Mouse (Mus musculus) erythroblast, embryonic 14.5 days (primary cell): ENCODE data around the gene Vps33b.

Experiments
- GATA1 ChIP-seq: IDR thresholded peaks from 2 replicates; pipeline ENCODE4 v1.6.1; 2012; ENCODE audit warnings: low read length, inconsistent platforms, mixed read lengths
- TAL1 ChIP-seq: IDR thresholded peaks from 3 replicates; pipeline ENCODE4 v1.6.1; 2012; ENCODE audit warnings: low read length, inconsistent platforms, mixed read lengths

GRCm38 (mm10) chr7:80339793-80340628 lies 70.6 kb downstream of the Vps33b start:
- TF ChIP-seq TAL1 (no peak), GATA1 (no peak)
